Mouse (Mus musculus): ENCODE results near the gene Cdh3.

Cdh3 gene

DNA sequence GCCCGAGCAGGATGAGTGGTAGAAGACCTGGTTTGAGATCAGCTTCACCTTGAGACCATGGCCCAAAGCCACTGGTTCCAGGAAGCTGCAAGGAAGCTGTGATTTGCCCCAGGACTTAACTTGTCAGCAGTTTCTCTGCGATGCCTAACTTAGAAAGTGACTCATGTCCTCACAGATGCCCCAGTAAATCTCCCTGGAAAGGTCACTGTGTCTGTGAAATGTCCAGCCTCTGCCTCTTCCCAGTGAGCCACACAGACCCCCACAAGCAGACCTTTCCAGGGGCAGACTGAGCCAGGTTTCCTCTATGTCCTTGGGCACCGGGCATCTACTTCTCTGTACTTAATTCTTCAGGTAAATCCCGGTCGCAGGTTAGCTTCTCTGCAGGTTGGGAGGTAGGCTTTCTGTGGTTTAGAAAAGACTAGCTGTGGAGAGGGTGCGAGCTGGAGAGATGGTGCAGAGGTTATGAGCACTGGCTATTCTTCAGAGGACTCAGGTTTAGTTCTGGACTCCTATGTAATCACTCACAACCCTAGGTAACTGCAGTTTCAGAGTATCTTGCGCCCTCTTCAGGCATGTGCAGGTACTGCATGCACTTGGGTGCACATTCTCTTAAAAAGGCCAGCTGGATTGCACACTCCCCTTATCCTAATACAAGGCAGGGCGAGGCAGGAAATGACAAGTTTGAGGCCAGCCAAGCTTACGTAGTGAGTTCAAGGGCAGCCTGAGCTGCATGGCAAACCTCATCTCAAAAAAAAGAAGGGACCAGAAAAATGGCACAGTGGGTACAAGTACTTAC lies 16.7 kb downstream of the Cdh3 start:
- no peak for DNase-seq (ENCODE audit: low spot score in 2 of 2)

DNA sequence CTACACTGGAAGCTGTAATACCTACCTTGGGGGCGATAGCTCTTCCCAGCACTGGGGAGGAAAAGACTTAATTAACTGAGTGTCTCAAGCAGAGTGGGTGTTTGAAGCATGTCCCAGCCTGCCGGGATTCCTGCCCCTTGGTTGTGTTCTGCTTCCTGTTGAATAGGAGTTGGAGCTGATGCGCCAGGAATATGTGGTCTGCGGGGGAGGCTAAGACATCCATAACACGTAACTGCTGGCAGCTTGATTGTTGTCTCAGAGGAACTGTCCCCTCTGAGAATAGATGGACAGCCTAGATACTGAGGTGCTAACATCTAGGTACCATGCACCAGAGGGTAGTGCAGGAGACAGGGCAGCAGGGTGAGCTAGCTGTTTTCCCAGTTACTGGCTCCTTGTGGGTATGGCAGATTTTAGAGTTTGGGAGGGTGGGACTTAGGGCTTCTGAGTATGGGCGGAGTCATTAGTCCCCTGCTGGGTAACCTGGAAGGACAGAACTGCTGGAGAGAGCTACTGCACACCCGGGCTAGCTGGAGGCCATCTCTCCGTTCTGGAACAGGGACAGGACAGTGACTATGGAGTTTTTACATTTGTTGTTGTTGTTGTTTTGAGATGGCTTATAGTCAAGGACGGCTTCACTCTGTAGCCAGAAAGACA lies 18.0 kb downstream of the Cdh3 start:
- no peak for DNase-seq (ENCODE audit: low spot score in 2 of 2)

DNA sequence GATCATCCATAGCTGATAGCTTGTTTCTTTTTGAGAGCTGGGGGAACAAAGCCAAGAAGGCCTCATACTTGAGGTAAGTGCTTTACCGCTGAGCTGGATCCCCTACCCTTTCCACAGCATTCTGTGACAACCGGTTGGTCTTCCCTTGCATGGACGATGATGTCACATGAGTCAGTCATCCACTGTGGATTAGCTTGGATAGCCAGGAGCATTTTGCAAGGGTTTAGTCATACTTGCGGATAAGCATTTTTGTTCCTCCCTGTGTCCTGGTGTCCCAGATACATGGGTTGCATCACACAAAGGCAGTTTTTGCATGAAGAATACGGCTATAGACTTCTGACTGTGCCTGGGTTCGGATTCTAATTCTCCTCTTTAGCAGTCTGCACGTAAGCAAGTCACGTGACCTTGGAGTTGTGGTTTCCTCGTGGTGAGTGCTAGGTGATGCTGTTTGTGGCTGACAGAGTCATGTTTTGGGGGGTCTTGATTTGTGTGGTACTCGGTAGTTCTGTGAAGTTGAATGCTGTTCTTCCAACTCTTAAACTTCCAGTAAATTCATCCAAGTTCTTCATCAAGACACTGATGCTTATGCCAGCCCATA lies 19.3 kb downstream of the Cdh3 start:
- no peak for DNase-seq (ENCODE audit: low spot score in 2 of 2)

DNA sequence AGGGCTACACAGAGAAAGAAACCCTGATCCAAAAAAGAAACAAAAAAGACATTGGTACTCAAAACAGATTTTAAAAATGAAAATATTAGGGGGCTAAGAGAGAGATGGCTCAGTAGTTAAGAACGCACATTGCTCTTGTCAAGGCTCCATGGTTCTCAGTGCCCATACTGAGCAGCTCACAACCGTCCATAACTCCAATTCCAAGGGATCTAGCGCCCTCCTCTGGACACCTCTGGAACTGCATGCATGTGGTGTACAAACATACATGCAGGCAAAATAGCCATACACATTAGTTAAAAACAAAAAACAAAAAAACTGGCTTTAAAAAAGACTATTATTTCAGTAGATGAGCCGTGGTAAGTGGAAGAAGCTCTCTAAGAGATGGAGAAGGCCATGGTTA lies 19.9 kb downstream of the Cdh3 start:
- no peak for DNase-seq (ENCODE audit: low spot score in 2 of 2)

DNA sequence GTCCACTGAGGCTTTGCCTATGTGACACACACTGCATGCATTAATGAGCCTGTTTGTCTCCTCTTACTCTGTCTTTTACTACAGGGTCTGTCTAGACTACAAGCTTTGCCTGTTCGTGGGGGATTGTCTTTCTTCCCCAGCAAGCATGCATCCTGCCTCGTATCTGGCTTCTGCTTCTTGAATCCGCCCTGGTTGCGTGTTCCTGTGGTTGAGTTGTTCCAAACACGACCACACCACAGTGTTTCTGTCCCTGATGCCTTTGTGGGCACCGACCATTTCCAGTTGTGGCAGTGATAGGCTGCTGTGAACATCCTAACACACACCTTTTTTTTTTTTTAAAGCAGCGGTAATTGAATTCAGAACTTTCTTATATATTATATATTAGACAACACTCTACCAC lies 23.0 kb downstream of the Cdh3 start:
- no peak for DNase-seq (ENCODE audit: low spot score in 2 of 2)

DNA sequence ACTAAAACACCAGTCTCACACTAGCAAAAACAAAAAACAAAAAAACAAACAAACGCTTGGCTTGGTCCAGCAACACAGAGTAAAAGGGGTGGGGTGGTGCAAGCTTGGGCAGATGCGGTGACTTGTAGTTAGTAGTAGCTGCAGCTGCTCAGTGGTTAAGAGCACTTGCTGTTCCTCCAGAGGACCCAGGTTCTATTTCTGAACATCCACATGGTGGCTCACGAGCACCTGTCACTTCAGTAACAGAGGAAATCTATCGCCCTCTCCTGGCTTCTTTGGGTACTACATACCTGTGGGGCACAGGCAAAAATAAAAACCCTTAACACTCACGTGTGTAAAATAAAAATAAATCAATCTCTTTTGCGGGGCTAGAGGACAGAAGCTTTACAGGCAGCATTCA lies 23.8 kb downstream of the Cdh3 start:
- peak; percentile 43 to 57 for DNase-seq (ENCODE audit: low spot score in 2 of 2)

DNA sequence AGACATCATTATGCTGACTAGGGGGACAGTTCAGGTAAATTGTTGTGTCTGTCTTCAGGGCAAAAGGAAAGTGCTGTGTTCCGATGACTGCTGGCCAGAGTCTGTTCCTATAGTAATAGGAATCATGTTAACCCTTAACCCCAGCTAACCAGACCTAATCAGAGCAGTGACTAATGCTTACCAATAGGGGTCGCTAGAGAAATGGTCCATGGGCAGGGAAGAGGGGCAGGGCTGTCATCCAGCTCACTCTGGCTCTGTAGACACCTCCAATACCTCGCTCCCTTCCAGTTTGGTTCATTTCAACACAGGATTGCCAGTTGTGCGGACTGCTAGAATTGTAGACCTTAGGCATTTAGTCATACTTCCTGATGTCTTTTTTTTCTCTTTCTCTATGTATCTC lies 24.8 kb downstream of the Cdh3 start:
- DNase-seq (ENCODE audit: low spot score in 2 of 2): no peak

DNA sequence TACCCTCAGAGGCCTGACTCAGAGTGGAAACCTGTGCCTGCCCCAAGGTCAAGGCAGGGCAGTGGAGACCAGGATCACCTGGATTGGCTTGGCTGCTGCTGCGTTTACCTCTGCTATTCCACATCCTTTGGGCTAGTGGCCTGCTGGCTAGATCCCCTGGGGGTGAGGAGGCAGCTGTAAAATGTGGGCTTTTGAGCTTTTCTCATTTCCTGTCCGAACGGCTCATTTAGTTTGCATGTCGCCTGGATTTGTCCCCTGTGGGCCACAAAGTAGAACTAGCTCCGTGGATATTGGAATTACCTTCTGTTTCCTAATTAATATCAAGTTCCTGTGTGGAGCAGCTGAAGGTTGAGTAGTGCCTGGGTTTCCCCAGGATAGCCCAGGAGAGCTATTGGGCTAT lies 28.5 kb downstream of the Cdh3 start:
- DNase-seq (ENCODE audit: low spot score in 2 of 2): no peak

DNA sequence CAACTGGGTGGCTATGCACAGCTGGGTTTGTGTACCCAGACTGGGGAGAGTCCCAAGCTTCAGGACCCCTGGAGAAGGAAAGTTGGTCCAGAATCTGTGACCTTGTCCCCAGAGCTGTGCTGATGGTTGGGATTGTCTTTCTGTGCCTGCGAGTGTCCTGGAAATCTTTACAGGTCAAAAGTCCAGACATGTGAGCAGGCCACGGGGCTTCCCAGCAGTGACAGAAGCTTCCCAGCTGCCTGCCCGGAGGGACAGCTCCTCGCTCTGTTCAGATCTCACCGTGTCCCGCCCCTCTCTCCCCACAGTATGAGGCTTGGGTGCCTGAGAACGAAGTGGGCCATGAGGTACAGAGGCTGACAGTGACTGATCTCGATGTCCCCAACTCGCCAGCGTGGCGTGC lies 30.3 kb downstream of the Cdh3 start:
- DNase-seq (ENCODE audit: low spot score in 2 of 2): no peak

DNA sequence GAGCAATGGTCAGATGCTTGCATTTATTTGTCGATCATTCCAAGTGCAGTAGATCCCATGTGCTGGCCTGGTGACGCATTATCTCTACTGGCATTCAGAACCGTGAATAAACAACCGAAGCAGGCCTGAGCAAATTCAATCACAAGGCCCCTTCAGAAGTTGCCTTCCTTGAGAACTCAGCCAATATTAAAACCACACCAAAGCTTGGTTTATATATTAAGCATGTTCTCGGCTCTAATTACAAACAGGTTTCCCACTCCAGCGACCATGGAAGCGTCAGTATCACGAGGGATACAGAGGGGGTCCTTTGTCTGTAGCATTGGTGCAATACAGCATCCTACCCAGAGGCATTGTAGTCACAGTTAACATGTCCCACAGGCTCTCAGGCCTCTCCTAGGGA lies 32.4 kb downstream of the Cdh3 start:
- DNase-seq (ENCODE audit: low spot score in 2 of 2): no peak

DNA sequence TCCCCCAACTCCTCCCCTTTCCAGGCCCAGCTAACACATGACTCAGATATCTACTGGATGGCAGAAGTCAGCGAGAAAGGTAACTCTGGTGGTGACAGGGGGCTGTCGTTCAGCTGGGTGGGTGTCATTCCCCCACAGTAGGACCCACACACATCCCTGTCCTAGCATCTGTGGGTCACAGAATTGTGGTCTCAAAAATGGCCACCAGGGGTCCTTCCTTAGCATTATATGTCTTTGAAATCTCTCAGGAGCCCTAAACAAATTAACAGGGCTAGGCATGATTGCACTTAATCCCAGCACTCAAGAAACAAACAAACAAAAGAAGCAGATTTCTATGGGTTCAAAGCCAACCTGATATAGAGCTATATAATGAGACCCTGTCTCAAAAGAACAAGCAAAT lies 34.5 kb downstream of the Cdh3 start:
- DNase-seq (ENCODE audit: low spot score in 2 of 2): no peak

DNA sequence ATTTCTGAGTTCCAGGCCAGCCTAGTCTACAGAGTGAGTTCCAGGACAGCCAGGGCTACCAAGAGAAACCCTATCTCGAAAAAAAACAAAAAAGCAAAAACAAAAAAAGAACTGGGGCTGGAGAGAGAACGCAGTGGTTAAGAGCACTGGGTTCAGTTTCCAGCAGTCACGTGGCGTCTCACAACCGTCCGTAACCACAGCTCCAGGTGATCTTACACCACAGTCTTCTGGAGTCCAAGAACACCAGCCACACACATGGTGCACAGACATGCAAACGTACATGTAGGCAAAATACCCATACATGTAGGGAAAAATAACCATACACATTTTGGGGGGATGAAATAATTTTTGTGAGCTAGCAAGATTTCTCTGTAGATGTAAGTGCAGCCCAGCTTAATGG lies 36.1 kb downstream of the Cdh3 start:
- DNase-seq (ENCODE audit: low spot score in 2 of 2): no peak

DNA sequence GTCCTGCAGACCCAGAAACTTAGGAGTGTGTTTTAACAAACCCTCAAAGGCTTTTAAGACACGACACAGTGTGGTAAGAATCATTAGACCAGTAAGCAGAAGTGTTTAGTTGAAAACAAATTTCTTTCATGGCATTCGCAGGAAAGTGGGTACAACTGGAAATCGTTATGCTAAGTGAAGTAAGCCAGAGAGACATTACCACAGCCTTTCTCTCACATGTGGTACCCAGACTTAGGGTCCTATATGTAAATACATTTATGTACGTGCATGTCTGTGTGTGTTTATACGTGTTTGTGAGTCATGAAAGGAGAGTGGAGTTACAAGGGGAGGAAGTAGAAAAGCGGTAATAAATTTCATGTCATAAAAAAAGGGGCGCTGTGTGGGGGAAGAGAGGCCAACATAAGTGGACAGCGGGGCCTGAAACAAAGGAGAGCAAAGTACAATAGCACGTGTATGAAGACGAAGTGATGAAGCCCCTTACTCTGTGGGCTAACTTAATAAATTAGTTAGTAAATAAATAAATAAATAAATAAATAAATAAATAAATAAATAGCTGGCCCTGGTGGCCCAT lies 37.8 kb downstream of the Cdh3 start:
- no peak for DNase-seq (ENCODE audit: low spot score in 2 of 2)

DNA sequence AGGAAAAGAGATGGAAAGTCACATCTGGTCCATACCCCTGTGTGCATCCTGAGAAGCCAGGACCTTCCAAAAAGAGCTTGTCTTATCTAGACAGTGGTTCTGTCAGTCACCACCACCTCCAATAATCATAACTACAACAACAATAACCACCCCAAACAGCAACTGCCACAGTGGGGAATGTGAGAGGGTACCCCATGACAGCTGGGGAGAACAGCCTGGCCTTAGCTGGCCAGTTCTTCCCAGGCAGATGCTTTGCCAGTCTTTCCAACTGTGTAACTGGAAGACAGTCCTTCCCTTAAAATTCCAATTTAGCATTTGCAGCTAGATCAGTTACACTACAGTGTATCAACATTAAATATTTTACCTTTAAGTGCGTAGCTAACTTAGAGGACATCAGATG lies 40.2 kb downstream of the Cdh3 start:
- DNase-seq (ENCODE audit: low spot score in 2 of 2): no peak

DNA sequence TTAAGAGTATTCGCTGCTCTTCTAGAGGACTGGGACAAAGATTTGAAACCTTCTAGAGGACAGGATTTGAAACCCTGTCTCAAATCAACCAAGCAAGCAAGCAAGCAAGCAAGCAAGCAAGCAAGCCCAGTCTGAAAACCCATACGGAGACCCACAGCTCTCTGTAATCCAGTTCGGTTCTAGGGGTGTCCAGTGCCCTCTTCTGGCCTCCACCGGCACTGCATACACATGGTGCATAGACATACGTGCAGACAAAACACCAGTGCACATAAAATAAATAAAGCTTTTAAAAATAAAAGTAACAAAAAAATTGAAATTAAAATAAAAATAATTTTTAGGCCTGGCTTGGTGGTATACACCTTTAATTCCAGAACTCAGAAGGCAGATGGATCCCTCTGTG lies 43.3 kb downstream of the Cdh3 start:
- no peak for DNase-seq (ENCODE audit: low spot score in 2 of 2)

DNA sequence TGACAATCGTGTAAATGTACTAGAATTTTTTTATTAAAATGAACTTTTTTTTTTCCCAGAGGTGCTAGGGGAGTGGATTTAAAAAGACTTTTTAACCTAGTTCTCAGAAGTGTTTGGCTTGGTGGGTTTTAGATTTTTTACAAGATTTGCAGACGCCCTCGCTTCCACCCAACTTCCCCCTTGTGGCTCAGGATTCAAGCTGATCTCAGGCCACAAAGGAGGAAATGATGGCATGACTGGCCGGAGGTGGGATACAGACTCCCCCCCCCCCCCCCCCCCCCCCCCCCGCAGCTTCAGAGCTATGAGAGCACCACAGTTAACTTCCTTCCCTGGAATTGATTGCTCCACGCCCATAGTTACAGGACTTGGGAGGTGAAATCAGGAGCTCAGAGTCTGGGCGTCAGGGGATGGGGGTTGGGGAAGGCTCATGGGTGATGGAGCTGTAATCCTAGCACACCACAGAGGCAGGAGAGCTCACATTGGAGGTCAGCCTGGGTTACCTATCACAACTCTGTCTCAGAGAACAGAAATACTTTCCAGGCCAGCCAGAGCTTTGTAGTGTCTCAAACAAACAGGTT lies 45.5 kb downstream of the Cdh3 start:
- no peak for DNase-seq (ENCODE audit: low spot score in 2 of 2)

DNA sequence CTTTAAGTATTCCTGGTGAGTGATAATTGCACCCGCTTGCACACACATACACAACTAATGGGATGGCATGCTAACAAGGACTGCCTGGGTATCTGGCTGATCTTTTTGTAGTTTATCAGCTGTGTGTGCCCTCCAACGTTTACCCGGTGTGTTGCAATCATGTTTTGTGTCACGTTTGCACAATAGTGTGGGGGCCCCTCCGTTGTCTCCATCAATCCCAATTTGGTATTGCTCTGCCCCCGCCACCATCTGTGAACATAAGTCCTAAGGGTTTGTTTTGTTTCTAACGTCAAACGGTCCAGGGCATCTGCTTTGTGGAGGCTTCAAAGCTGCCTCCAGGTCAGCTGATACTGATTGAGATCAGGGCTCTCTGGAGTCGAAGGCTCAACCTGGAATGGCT lies 49.2 kb downstream of the Cdh3 start:
- no peak for DNase-seq (ENCODE audit: low spot score in 2 of 2)

DNA sequence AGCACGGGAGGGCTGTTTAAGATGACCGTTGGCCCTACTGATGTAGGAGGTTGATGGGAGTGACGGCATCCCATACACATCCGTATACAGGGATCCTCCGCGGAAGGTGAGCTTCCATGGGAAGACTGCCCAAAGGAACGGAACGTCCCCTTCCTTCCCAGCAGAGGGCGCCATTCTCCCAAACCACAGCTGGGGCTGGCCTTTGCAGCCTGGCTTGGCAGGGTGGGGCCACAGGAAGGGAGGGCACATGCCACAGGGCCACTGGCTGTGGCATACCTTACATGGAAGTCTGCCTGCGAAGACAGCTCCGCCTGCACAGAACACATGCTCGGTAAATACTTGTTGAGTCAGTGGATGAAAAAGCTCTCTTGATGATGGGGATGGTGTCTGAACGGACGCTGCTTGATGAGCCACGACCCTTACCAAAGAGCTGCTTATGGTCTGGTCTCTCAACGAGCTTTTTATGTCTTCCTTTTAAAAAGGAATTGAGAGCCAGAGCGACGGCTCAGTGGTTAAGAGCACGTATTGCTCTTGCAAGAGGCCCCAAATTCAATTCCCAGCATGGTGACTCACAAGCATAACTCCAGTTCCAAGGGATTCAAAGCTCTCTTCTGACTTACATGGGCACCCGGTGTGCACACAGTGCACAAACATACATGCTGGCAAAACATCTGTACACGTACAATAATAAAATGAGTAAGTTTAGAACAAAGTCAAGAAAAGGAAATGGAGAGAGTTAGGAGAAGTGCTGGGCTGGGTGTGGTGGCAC lies 50.6 kb downstream of the Cdh3 start:
- DNase-seq (ENCODE audit: low spot score in 2 of 2): peak; percentile 10 to 12

DNA sequence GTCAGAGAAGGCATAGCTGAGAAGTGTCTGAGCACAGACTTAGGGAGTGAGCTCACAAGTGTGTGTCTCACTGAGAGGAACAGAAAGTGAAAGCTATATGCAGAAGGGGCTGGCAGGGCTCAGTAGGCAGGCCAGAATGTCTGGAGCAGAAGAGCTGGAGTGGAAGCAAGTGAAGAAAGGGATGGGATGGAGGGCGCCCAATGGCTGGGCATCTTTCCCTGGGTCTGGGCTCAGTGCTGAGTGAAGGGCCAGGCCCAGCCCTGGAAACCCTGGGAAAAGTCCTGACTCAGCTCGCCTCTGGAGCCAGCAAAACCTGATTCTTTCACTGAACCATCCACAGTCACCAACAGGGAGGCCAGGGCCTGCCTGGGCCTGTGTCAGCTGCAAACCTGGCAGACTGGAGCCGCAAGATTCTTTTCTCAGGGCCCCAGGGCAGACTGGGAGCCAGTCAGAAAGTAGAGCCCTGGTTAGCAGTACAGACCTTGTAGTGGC lies 53.0 kb downstream of the Cdh3 start:
- no peak for DNase-seq (ENCODE audit: low spot score in 2 of 2)

DNA sequence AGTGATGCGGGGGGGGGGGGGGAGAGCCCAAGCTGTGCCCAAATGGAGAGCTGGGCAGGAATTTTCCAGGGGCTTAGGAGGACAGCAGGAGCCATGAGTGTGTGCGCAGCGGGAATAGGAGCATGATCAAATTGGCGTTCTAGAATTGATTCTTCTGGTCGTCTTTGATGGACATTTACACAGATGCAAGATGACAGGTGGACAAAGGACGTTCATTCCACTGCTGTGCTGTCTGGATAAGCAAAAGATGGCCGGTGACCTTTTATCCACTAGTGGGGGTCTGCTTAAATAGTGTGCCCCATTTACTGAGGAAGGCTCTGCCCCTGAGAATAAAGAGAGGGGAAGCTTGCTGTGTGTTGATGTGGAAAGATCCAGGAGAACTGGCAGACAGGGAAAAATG lies 58.3 kb downstream of the Cdh3 start:
- no peak for DNase-seq (ENCODE audit: low spot score in 2 of 2)

DNA sequence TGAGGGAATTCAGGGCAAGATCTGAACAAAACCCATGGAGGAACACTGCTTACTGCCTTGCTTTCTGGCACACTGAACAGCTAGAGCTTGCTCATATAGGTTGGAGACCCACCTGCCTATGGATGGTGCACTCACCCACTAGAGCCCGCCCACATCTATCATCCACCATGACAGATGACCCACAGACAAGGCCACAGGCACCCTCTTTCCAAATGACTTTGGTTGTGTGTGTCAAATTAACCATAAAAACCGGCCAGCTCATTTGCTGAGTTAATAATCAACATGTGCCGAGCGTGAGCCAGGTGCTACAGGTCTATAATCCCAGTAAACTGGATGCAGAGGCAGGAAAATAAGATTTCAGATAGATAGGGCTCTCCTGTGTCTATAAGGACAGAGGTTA lies 59.7 kb downstream of the Cdh3 start:
- no peak for DNase-seq (ENCODE audit: low spot score in 2 of 2)
